Mouse (Mus musculus) embryonic fibroblast, embryonic 13.5 days (primary cell): Measurements from ENCODE around the gene Sult2a5. TPM values are rescaled to one million over a fixed set of nuclear protein-coding genes. Genes with fewer than 3 reads are reported as not detected.

Experiments used
- H3K27ac ChIP-seq: 2 replicates; pipeline ENCODE4 v1.5.1; 2012; ENCODE audit warnings: low read length, control low read depth, inconsistent platforms; ENCODE audit not compliant: insufficient read depth
- H3K4me1 ChIP-seq: 2 replicates; pipeline ENCODE4 v1.6.1; 2011; ENCODE audit warnings: low read length; ENCODE audit not compliant: control insufficient read depth, insufficient read depth
- H3K4me3 ChIP-seq: 2 replicates; pipeline ENCODE4 v1.5.1; 2011; ENCODE audit warnings: mild to moderate bottlenecking, control low read depth, low read length; ENCODE audit not compliant: insufficient read depth
- CTCF ChIP-seq: IDR thresholded peaks from 2 replicates; pipeline ENCODE4 v1.5.1; 2011; ENCODE audit warnings: mild to moderate bottlenecking, control low read depth, low read length, moderate library complexity, borderline replicate concordance; ENCODE audit not compliant: insufficient read depth
- POLR2A ChIP-seq: IDR thresholded peaks from 2 replicates; pipeline ENCODE4 v1.6.1; 2011; ENCODE audit warnings: low read depth, mild to moderate bottlenecking, control low read depth, low read length, moderate library complexity
- polyA plus RNA-seq: library from polyadenylated mRNA; stranded (reverse); fragments of >200 nt; gene quantifications from 2 replicates; pipeline ENCODE4 v1.2.4, GENCODE M21; 2011; ENCODE audit warnings: low read depth; ENCODE audit not compliant: missing spikeins, insufficient read length

Gene Sult2a5
- polyA plus RNA-seq: not detected in 2 replicates

DNA sequence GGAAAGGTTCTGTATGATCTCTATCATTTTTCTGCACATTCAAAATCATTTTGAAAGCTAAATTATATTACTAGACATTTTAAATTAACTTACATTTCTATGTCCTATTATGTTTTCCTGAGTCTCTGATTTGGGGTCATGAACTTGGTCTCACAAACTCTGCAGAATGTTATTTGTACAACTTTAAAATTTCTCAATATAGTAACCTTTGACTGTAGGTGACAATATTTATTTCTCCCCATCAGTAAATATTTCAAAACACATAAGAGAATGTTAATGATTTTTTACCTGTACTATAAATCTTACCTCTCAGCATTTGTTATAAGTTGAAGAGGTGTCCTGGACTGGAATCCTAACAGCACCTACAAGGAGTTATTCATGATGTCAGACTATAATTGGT, at the start of gene Sult2a5:
TSS of gene Sult2a5 (plus strand) at position 301 of the 400 bp plus-strand sequence.
- TF ChIP-seq POLR2A (no peak), CTCF (no peak)
- no peak within 1 kb of the TSS for H3K27ac ChIP-seq
- no peaks in the 10 kb centered on the region for H3K4me1 ChIP-seq
- no peak within 1 kb of the TSS for H3K4me3 ChIP-seq

Other genes starting within 250 kb of the Sult2a5 start
- gene Cabp5, start 225.8 kb upstream of the Sult2a5 start, polyA plus RNA-seq: not detected in 2 replicates
- gene Bsph1, start 173.1 kb upstream of the Sult2a5 start, polyA plus RNA-seq: not detected in 2 replicates
- gene Bsph2, start 52.9 kb upstream of the Sult2a5 start, polyA plus RNA-seq: not detected in 2 replicates
- not detected in 2 replicates for gene Sult2a2, start 109.5 kb downstream of the Sult2a5 start, polyA plus RNA-seq
- not detected in 2 replicates for gene Sult2a1, start 213.4 kb downstream of the Sult2a5 start, polyA plus RNA-seq